Mouse (Mus musculus) midbrain, embryonic 12.5 days (tissue): ENCODE measurements around the gene Dlgap1. TPM values are rescaled to one million over a fixed set of nuclear protein-coding genes. Genes with fewer than 3 reads are reported as not detected.

Experiments used
- ATAC-seq: fragments of 200-750 bp; cut with Nextera tagmentation; 2 replicates; pipeline ENCODE4 v1.8.0; 2017; ENCODE audit warnings: low read depth, moderate TSS enrichment, moderate library complexity; ENCODE audit not compliant: low FRiP score
- H3K27ac ChIP-seq: fragments of 300-500 bp; sonication (generic); replicated peaks from 2 replicates; pipeline ENCODE4 v1.5.1; 2016; ENCODE audit warnings: mild to moderate bottlenecking
- H3K27me3 ChIP-seq: fragments of 300-500 bp; sonication (generic); 2 replicates; pipeline ENCODE4 v1.6.1; 2016; ENCODE audit warnings: mild to moderate bottlenecking
- H3K36me3 ChIP-seq: fragments of 300-500 bp; sonication (generic); 2 replicates; pipeline ENCODE4 v1.6.1; 2016
- H3K4me1 ChIP-seq: fragments of 300-500 bp; sonication (generic); 2 replicates; pipeline ENCODE4 v1.6.1; 2016
- H3K4me2 ChIP-seq: fragments of 300-500 bp; sonication (generic); replicated peaks from 2 replicates; pipeline ENCODE4 v1.6.1; 2016; ENCODE audit warnings: mild to moderate bottlenecking, moderate library complexity
- H3K4me3 ChIP-seq: fragments of 300-500 bp; sonication (generic); 2 replicates; pipeline ENCODE4 v1.5.1; 2016; ENCODE audit warnings: mild to moderate bottlenecking
- H3K9ac ChIP-seq: fragments of 300-500 bp; sonication (generic); replicated peaks from 2 replicates; pipeline ENCODE4 v1.6.1; 2016; ENCODE audit warnings: mild to moderate bottlenecking, moderate library complexity
- H3K9me3 ChIP-seq: fragments of 300-500 bp; sonication (generic); 2 replicates; pipeline ENCODE4 v1.6.1; 2016; ENCODE audit warnings: mild to moderate bottlenecking
- WGBS: fragments of 180-500 bp; shearing (Covaris S2); methylation state at CpG from one replicate; pipeline ENCODE4 v1.1.7; 2016; 5-methylcytosine and 5-hydroxymethylcytosine counted together
- polyA plus RNA-seq: library from polyadenylated mRNA; unstranded; fragments of >200 nt; fragmentation: Nextera tagmentation; extraction: Ambion mirVana; gene quantifications from 2 replicates; pipeline ENCODE4 v1.2.1, GENCODE M21; 2016

Dlgap1 gene
- polyA plus RNA-seq, 1 experiment from 2014 or later, result 4.8 TPM

GRCm38 (mm10) chr17:70222891-70223290, 254.0 kb downstream of the Dlgap1 start:
- WGBS, result 84% methylated on average over 3 of the region's 3 CpGs
- H3K27ac ChIP-seq, result no peak overlapping the region

GRCm38 (mm10) chr17:70247342-70247741, 278.5 kb downstream of the Dlgap1 start:
- Histone ChIP-seq H3K9ac (no peak overlapping the region), H3K4me1 (0 out of 2 replicates have a peak, but pooled peaks cover 2% of the 10 kb centered on the region), H3K36me3 (no peaks in the 10 kb centered on the region), H3K4me2 (no peak overlapping the region), H3K9me3 (no peaks in the 10 kb centered on the region), H3K4me3 (no peak overlapping the region), H3K27me3 (no peaks in the 10 kb centered on the region), H3K27ac (no peak overlapping the region)
- 83% methylated on average over 7 of the region's 7 CpGs for WGBS
- no peak for ATAC-seq

More at GRCm38 (mm10) chr17:70222891-70223290, 254.0 kb downstream of the Dlgap1 start:
- H3K4me2 ChIP-seq, result no peak overlapping the region
- no peak overlapping the region for H3K4me3 ChIP-seq
- no peaks in the 10 kb centered on the region for H3K9me3 ChIP-seq
- no peaks in the 10 kb centered on the region for H3K36me3 ChIP-seq
- no peak overlapping the region for H3K9ac ChIP-seq
- no peaks in the 10 kb centered on the region for H3K4me1 ChIP-seq
- no peaks in the 10 kb centered on the region for H3K27me3 ChIP-seq
- no peak for ATAC-seq

- WGBS, result 64% methylated on average over 6 of the region's 6 CpGs
- Histone ChIP-seq H3K4me1 (0 out of 2 replicates have a peak, but pooled peaks cover 2% of the 10 kb centered on the region), H3K27me3 (no peaks in the 10 kb centered on the region), H3K9me3 (no peaks in the 10 kb centered on the region), H3K4me3 (no peak overlapping the region), H3K9ac (no peak overlapping the region), H3K27ac (no peak overlapping the region), H3K36me3 (no peaks in the 10 kb centered on the region), H3K4me2 (no peak overlapping the region)
- no peak for ATAC-seq
Measured at GRCm38 (mm10) chr17:70248250-70248649, 279.4 kb downstream of the Dlgap1 start.

GRCm38 (mm10) chr17:70252476-70252875, 283.6 kb downstream of the Dlgap1 start:
- no peak overlapping the region for H3K4me3 ChIP-seq
- H3K27ac ChIP-seq, result no peak overlapping the region
- WGBS, result 90% methylated on average over 3 of the region's 3 CpGs
- H3K4me1 ChIP-seq, result 0 out of 2 replicates have a peak, but pooled peaks cover 2% of the 10 kb centered on the region
- no peak overlapping the region for H3K4me2 ChIP-seq
- no peak overlapping the region for H3K9ac ChIP-seq
- ATAC-seq, result no peak
- H3K9me3 ChIP-seq, result no peaks in the 10 kb centered on the region
- H3K36me3 ChIP-seq, result no peaks in the 10 kb centered on the region
- no peaks in the 10 kb centered on the region for H3K27me3 ChIP-seq

- H3K4me2 ChIP-seq, result no peak overlapping the region
- no peak for ATAC-seq
- no peak overlapping the region for H3K4me3 ChIP-seq
- no peak overlapping the region for H3K27ac ChIP-seq
- no peaks in the 10 kb centered on the region for H3K27me3 ChIP-seq
- 84% methylated on average over 4 of the region's 4 CpGs for WGBS
- H3K36me3 ChIP-seq, result no peaks in the 10 kb centered on the region
- H3K9me3 ChIP-seq, result no peaks in the 10 kb centered on the region
- H3K9ac ChIP-seq, result no peak overlapping the region
- no peaks in the 10 kb centered on the region for H3K4me1 ChIP-seq
Measured at GRCm38 (mm10) chr17:70256371-70256770, 287.5 kb downstream of the Dlgap1 start.

GRCm38 (mm10) chr17:70263156-70263555, 294.3 kb downstream of the Dlgap1 start:
- no peak for ATAC-seq
- Histone ChIP-seq H3K9ac (no peak overlapping the region), H3K36me3 (no peaks in the 10 kb centered on the region), H3K4me2 (no peak overlapping the region), H3K27ac (no peak overlapping the region), H3K4me1 (no peaks in the 10 kb centered on the region), H3K27me3 (no peaks in the 10 kb centered on the region), H3K9me3 (no peaks in the 10 kb centered on the region), H3K4me3 (no peak overlapping the region)
- 77% methylated on average over 3 of the region's 3 CpGs for WGBS

GRCm38 (mm10) chr17:70272125-70272524, 303.3 kb downstream of the Dlgap1 start:
- ATAC-seq, result no peak
- H3K9me3 ChIP-seq, result no peaks in the 10 kb centered on the region
- no peaks in the 10 kb centered on the region for H3K4me1 ChIP-seq
- H3K36me3 ChIP-seq, result no peaks in the 10 kb centered on the region
- H3K4me3 ChIP-seq, result no peak overlapping the region
- H3K27ac ChIP-seq, result no peak overlapping the region
- no peak overlapping the region for H3K9ac ChIP-seq
- no peaks in the 10 kb centered on the region for H3K27me3 ChIP-seq
- no peak overlapping the region for H3K4me2 ChIP-seq
- WGBS, result 71% methylated on average over 2 of the region's 2 CpGs

- no peak overlapping the region for H3K4me2 ChIP-seq
- H3K27ac ChIP-seq, result no peak overlapping the region
- H3K4me1 ChIP-seq, result no peaks in the 10 kb centered on the region
- no peak overlapping the region for H3K9ac ChIP-seq
- H3K27me3 ChIP-seq, result no peaks in the 10 kb centered on the region
- no peak for ATAC-seq
- H3K9me3 ChIP-seq, result no peaks in the 10 kb centered on the region
- H3K36me3 ChIP-seq, result no peaks in the 10 kb centered on the region
- H3K4me3 ChIP-seq, result no peak overlapping the region
- 83% methylated on average over 2 of the region's 2 CpGs for WGBS
Measured at GRCm38 (mm10) chr17:70287708-70288107, 318.8 kb downstream of the Dlgap1 start.

GRCm38 (mm10) chr17:70294106-70294505, 325.2 kb downstream of the Dlgap1 start:
- H3K27ac ChIP-seq, result no peak overlapping the region
- no peak for ATAC-seq
- H3K27me3 ChIP-seq, result no peaks in the 10 kb centered on the region
- WGBS, result 85% methylated on average over 7 of the region's 7 CpGs
- no peak overlapping the region for H3K9ac ChIP-seq
- H3K4me1 ChIP-seq, result no peaks in the 10 kb centered on the region
- no peak overlapping the region for H3K4me3 ChIP-seq
- H3K9me3 ChIP-seq, result no peaks in the 10 kb centered on the region
- no peaks in the 10 kb centered on the region for H3K36me3 ChIP-seq
- H3K4me2 ChIP-seq, result no peak overlapping the region

- no peak for ATAC-seq
- 85% methylated on average over 9 of the region's 9 CpGs for WGBS
- H3K4me2 ChIP-seq, result no peak overlapping the region
- no peaks in the 10 kb centered on the region for H3K36me3 ChIP-seq
- no peaks in the 10 kb centered on the region for H3K27me3 ChIP-seq
- no peaks in the 10 kb centered on the region for H3K9me3 ChIP-seq
- no peak overlapping the region for H3K27ac ChIP-seq
- no peak overlapping the region for H3K9ac ChIP-seq
- H3K4me1 ChIP-seq, result no peaks in the 10 kb centered on the region
- H3K4me3 ChIP-seq, result no peak overlapping the region
Measured at GRCm38 (mm10) chr17:70301941-70302478, 333.1 kb downstream of the Dlgap1 start.

GRCm38 (mm10) chr17:70302656-70303055, 333.8 kb downstream of the Dlgap1 start:
- Histone ChIP-seq H3K27ac (no peak overlapping the region), H3K9ac (no peak overlapping the region), H3K36me3 (no peaks in the 10 kb centered on the region), H3K27me3 (no peaks in the 10 kb centered on the region), H3K9me3 (no peaks in the 10 kb centered on the region), H3K4me2 (no peak overlapping the region), H3K4me3 (no peak overlapping the region), H3K4me1 (no peaks in the 10 kb centered on the region)
- 84% methylated on average over 2 of the region's 2 CpGs for WGBS
- ATAC-seq, result no peak

GRCm38 (mm10) chr17:70305021-70305420, 336.1 kb downstream of the Dlgap1 start:
- 90% methylated on average over 5 of the region's 5 CpGs for WGBS
- peaks cover 7% of the 10 kb centered on the region; the same call in 1 of the 2 replicates for H3K4me1 ChIP-seq
- no peak for ATAC-seq
- H3K4me3 ChIP-seq, result no peak overlapping the region
- H3K4me2 ChIP-seq, result no peak overlapping the region
- H3K36me3 ChIP-seq, result no peaks in the 10 kb centered on the region
- no peak overlapping the region for H3K9ac ChIP-seq
- H3K27ac ChIP-seq, result no peak overlapping the region
- no peaks in the 10 kb centered on the region for H3K27me3 ChIP-seq
- no peaks in the 10 kb centered on the region for H3K9me3 ChIP-seq
